Mouse (Mus musculus): Measurements from ENCODE around the gene Dusp18. TPM values are rescaled to one million over a fixed set of nuclear protein-coding genes. Genes with fewer than 3 reads are reported as not detected.

Dusp18 gene
- total RNA-seq, 2 experiments from 2014 or later = 4.0 to 6.0 TPM

DNA sequence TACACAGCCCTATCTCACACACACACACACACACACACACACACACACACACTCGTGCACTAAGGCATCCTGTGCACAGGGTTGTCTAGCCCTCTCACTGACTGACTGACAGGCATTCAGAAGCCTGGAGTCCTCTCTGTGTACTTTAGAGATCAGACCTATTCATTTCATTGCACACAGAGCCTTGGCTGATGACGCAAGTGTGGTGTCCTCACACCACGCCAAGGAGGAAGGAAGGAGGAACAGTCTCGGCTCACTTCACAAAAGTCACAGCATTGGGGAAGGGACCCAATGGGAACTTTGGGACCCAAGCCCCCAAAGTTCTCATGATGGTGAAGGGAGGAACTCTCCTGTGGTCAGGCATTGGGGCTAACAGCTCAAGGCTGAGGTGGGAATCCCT, 35.0 kb downstream of the Dusp18 start:
- DNase-seq = no peak

DNA sequence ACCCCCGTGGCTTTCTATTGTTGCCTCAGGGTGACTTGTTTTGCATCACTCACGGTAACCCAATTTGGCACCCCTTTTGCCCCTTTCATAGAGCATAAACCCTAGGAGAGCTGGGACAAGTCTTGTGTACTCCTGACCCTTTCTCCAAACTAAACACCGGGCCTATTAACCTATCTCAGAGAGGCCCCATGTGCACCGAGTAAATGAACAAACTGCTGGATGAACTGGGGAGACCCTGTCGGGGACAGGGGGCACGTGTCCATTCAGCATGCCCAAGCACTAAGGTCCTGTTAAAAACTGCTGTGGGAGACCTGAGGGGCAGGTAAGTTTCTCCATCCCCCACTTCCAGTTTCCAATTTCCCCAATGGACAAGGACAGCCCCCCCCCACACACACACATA, 35.9 kb downstream of the Dusp18 start:
- DNase-seq = no peak

DNA sequence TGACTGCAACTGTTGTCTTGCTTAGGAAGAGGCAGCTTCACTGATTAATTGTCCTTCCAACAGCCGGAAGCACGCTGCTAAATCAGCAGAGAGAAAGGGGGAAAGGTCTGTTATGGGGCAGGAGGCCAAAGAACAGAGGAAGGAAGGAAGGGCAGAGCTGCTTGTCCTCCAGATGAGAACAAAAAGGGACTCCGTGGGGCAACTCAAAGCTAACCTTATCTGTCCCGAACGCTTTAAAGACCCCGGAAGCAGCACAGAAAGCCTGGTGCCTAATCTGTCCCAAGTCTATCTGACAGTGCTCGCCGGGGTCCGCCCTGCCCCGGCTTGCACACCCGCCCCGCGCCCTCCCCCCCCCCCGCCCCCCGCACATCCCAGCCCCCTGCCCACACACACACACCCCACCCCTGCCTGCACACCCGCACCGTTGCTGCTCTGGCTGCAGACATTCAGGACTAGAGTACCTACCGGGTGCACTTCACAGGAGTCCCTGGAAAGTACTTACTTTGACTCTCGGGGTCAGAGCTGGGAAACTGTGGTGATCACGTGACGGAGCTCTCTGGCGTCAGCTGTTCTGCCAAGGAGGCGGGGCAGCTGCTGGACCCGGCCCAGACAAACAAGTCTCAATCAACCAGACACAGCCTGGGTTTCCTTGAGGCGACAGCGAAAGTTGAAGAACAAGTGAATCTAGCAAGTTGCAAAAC, 36.6 kb downstream of the Dusp18 start, which contains the start of gene Tcn2:
Gene Tcn2, minus strand, starts transcription at position 649 of the 701 bp plus-strand sequence.
- DNase-seq = peak; percentile 92 to 95

DNA sequence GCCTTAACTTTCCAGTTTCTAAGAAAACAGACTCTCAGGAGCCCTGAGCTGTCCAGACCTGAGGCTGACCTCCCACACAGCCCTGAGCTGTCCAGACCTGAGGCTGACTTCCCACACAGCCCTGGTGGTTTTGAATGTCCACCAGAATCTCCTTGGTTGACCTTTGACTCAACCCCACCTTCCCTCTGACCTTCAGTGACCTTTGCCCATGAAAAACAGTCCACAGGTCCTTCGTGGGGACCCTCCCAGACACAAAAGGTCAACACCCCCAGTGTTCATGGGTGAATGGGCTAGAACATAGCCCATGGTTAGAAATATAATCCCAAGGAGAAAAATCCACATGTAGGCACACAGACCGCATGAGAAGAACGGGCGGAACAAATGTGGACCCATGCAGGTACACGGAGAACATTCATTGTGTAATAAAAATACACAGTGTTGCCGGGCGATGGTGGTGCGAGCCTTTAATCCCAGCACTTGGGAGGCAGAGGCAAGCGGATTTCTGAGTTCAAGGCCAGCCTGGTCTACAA, 38.8 kb downstream of the Dusp18 start:
- no peak for DNase-seq

DNA sequence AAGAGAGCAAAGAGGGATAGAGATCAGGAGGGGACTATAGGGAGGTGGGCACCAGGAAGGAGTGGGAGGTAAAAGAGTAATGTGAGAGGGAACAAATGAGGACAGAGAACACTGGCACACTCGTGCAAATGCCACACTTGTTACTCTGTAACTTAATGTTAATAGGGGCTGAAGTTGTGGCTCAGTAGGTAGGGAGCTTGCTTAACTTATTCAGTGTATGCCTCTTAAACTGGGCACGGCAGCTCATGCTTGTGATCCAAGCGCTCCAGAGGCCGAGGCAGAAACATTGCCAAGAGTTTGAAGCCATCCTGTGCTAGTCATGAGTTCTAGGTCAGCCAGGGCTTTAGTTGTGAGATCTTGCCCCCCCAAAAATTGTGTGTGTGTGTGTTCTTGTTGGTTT, 40.1 kb downstream of the Dusp18 start:
- DNase-seq = no peak

DNA sequence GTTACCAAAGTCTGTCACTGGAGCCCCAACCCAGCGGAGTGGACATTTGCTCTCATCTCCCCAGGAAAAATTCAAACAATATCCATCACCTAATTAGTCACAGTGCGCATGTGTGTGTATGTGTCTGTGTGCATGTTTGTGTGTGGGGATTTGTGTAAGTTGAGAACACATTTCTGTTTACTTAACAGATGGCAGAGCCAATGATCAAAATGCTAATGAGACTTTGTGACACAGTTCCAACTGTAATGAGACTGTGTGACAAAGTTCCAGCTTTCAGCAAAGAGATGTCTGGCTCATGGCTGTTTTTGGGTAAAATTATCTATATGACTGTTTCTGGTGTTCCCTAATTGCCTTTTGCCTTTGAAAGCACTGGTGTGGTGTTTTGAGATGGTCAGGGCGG, 41.3 kb downstream of the Dusp18 start:
- no peak for DNase-seq

DNA sequence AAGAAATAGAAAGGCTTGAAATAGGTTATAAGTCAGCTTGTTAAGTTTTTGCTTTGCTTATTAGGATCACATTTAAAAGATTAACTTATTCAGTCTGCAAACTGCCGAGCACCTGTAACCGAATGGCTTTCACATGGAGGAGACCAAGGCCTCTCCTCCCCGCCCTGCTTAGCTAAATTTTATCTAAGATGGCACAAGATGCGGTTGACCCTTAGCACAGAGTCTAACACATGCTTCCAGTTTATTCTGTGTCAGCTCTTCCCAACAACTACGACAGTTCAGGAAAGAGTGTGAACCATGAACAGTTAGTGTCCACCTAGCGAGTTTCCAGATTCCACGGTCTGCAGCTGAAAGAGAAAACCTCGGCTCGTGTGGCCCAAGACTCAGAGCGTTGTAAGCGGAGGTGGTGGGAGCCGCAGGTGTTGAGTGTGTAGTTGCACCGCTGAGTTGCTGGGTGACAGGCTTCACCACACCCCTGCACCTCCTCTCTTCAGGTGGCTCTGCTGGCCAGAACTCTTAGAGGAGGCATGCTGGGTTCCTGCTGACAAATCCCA, 42.4 kb downstream of the Dusp18 start:
- no peak for DNase-seq

DNA sequence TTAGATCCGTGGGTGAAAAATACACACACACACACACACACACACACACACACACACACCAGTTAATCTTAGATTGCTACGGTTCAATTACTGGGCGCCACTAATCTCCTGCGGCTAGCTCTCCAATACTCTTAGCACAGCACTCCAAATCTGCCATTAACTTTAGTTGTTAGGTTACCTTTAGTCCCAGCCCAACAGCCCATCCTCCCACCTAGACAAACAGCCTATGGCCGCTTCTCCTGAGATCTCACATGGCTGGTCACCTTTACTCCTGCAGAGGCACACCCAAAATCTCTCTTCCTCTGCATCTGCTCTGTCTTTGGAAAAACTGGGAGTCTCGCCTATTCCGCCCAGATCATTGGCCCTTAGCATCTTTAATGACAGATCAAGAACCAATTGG, 46.3 kb downstream of the Dusp18 start:
- DNase-seq = no peak

DNA sequence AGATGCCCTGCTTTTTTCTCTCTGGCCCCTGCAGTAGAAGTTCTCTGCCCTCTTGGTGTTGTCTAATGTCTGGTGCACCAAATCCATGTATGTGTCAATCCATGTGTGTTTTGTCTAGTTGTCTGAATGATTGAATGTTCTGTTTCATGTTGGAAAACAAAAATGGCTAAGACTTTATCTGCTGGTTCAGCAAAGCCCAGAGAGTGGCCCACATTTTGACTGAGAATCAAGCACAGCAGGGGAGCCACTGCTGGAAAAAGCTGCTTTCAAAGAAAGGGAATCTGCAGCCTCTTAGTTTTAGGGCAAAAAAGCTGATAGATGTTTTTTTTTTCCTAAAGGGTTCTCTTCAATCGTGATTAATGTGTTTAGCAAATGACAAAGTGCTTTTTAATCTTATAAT, 51.3 kb downstream of the Dusp18 start:
- DNase-seq = no peak

Other genes starting within 250 kb of the Dusp18 start
- gene Morc2a, start 246.0 kb upstream of the Dusp18 start, total RNA-seq (2021) = 10 to 100 TPM; 42.9 to 48.4 TPM
- gene Osbp2, start 31.3 kb upstream of the Dusp18 start, total RNA-seq (2021) = 1 to 10 TPM; 2.2 to 2.5 TPM
- under 1 TPM; 0.60 to 0.63 TPM for gene 4921536K21Rik, start 142 bp upstream of the Dusp18 start, total RNA-seq (2021)
- 1 to 10 TPM; 5.5 to 7.2 TPM for gene Slc35e4, start 19.4 kb downstream of the Dusp18 start, total RNA-seq (2021)
- 100 to 1,000 TPM; 131 to 132 TPM for gene Tcn2, start 36.9 kb downstream of the Dusp18 start, total RNA-seq (2021)
- 10 to 100 TPM; 62.0 to 64.2 TPM for gene Pes1, start 68.7 kb downstream of the Dusp18 start, total RNA-seq (2021)
- gene 4930556J24Rik, start 81.5 kb downstream of the Dusp18 start, total RNA-seq (2021) = not detected
- under 1 TPM in 1 of 2 experiments, not detected in 1; 0.20 TPM for gene Gal3st1, start 88.4 kb downstream of the Dusp18 start, total RNA-seq (2021)
- 1 to 10 TPM; 1.7 to 6.7 TPM for gene Sec14l4, start 136.2 kb downstream of the Dusp18 start, total RNA-seq (2021)
- not detected for gene Sec14l3, start 169.6 kb downstream of the Dusp18 start, total RNA-seq (2021)
- gene Mtfp1, start 200.2 kb downstream of the Dusp18 start, total RNA-seq (2021) = 10 to 100 TPM; 22.2 to 22.3 TPM
- 1 to 10 TPM; 1.3 to 1.5 TPM for gene Sec14l2, start 228.2 kb downstream of the Dusp18 start, total RNA-seq (2021)
- 10 to 100 TPM; 24.7 to 24.9 TPM for gene Rnf215, start 240.0 kb downstream of the Dusp18 start, total RNA-seq (2021)